In the genomic region with DNA sequence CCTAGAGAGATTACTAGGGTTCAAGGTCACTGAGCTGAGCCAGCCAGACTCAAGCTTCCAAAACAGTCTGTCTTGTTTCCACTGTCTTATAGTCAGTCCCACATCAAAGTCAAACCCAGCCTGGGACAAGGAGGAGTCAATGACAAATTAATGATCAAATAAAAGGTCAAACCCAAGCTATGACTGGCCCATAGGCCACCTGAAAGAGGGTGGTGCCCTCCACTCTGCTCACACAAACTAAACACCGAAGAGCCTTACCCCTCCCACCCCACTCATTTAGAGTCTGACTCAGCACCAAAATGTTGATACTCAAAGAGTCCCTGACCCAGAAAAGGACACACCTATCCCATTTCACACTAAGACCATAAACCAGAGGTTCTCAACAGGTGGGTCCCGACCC, we compare ENCODE assay signal across 10 mouse cellular contexts. TPM values are rescaled to one million over a fixed set of nuclear protein-coding genes. Genes with fewer than 3 reads are reported as not detected.
A peak's percentile ranks its signal among the peaks of the same experiment; 100 is the strongest.
DNase-seq lines count a peak whose midpoint lies in the region; ATAC-seq and TF ChIP-seq lines count a peak whose summit lies in the region.
"Had no signal": no experiment of that assay in that cellular context is flagged by ENCODE, and none has a peak within 500 bp of the region (broad histone marks: within the 10 kb centered on the region; RNA-seq: fewer than 3 reads in every experiment).

No protein-coding gene starts in this region.

- no peak for ATAC-seq in heart, embryonic 14.5 days (ENCODE audit: insufficient number of reproducible peaks, insufficient read depth, low FRiP score, low read depth)
- ATAC-seq in lung, postnatal 0 days = no peak
- ATAC-seq in liver, embryonic 14.5 days (ENCODE audit: insufficient read depth) = no peak
- ATAC-seq in stomach, embryonic 16.5 days (ENCODE audit: insufficient read depth, low FRiP score) = no peak

- no peak for TF ChIP-seq CTCF in lung, postnatal 0 days (IDR thresholded peaks at IDR 0.05)
- no peak for TF ChIP-seq CTCF in liver, embryonic 14.5 days (IDR thresholded peaks at IDR 0.05; ENCODE audit: low read depth)

- 86% methylated on average over 2 of the region's 2 CpGs for WGBS in heart, embryonic 14.5 days
- 70% methylated on average over 2 of the region's 2 CpGs for WGBS in lung, postnatal 0 days
- 45% methylated on average over 2 of the region's 2 CpGs for WGBS in liver, embryonic 14.5 days (ENCODE audit: insufficient replicate concordance)
- 64% methylated on average over 2 of the region's 2 CpGs for WGBS in stomach, embryonic 16.5 days

- no peak for TF ChIP-seq EP300 in lung, postnatal 0 days (IDR thresholded peaks at IDR 0.05)
- no peak for TF ChIP-seq EP300 in liver, embryonic 14.5 days (IDR thresholded peaks at IDR 0.05; ENCODE audit: low read depth)

- H3K9ac ChIP-seq in heart, embryonic 14.5 days (ENCODE audit: low read length) = no peak overlapping the region
- H3K9ac ChIP-seq in lung, postnatal 0 days (replicated peaks; ENCODE audit: low read depth) = no peak overlapping the region
- H3K9ac ChIP-seq in liver, embryonic 14.5 days (replicated peaks) = 0 out of 2 replicates have a peak overlapping the region, but pooled peaks have one; percentile 99
- H3K9ac ChIP-seq in stomach, embryonic 16.5 days (ENCODE audit: low read length) = no peak overlapping the region

- H3K36me3 ChIP-seq in heart, embryonic 14.5 days (ENCODE audit: control insufficient read depth, insufficient read depth, low read length) = peaks cover 34% of the 10 kb centered on the region
- H3K36me3 ChIP-seq in lung, postnatal 0 days (ENCODE audit: insufficient read depth, low read length) = 0 out of 2 replicates have a peak, but pooled peaks cover 9% of the 10 kb centered on the region
- H3K36me3 ChIP-seq in liver, embryonic 14.5 days (replicated peaks; ENCODE audit: control insufficient read depth, insufficient read depth, low read depth) = peaks cover 13% of the 10 kb centered on the region
- H3K36me3 ChIP-seq in stomach, embryonic 16.5 days (ENCODE audit: control insufficient read depth, insufficient read depth, low read length) = peaks cover 11% of the 10 kb centered on the region; the same call in 1 of the 2 replicates

- intact Hi-C loops in heart, postnatal 36 days (cut with DNase I) = no loop called here

- H3K4me1 ChIP-seq in heart, embryonic 14.5 days (ENCODE audit: control insufficient read depth in 2 of 2, insufficient read depth in 2 of 2, low read length in 2 of 2) = peaks cover 0 to 19% of the 10 kb centered on the region in 2 experiments; a peak in 2 of 4 replicates
- no peaks in the 10 kb centered on the region for H3K4me1 ChIP-seq in lung, postnatal 0 days (ENCODE audit: insufficient read depth, low read depth, low read length)
- H3K4me1 ChIP-seq in liver, embryonic 14.5 days (replicated peaks; ENCODE audit: control insufficient read depth in 2 of 2, insufficient read depth in 2 of 2, low read length in 1 of 2) = peaks cover 18 to 20% of the 10 kb centered on the region in 2 experiments
- peaks cover 13% of the 10 kb centered on the region for H3K4me1 ChIP-seq in stomach, embryonic 16.5 days (ENCODE audit: control insufficient read depth, insufficient read depth, low read length)

- peak overlapping the region; percentile 66 for H3K4me2 ChIP-seq in heart, embryonic 14.5 days (ENCODE audit: low read length)
- no peak overlapping the region for H3K4me2 ChIP-seq in lung, postnatal 0 days (replicated peaks; ENCODE audit: low read depth, low read length)
- peak overlapping the region; percentile 97 for H3K4me2 ChIP-seq in liver, embryonic 14.5 days (ENCODE audit: low read depth)
- H3K4me2 ChIP-seq in stomach, embryonic 16.5 days (ENCODE audit: low read depth, low read length) = peak overlapping the region; percentile 84

- no peaks in the 10 kb centered on the region for H3K27me3 ChIP-seq in heart, embryonic 14.5 days (ENCODE audit: control insufficient read depth, insufficient read depth, low read length)
- no peaks in the 10 kb centered on the region for H3K27me3 ChIP-seq in lung, postnatal 0 days (replicated peaks; ENCODE audit: insufficient read depth, low read length)
- no peaks in the 10 kb centered on the region for H3K27me3 ChIP-seq in liver, embryonic 14.5 days (ENCODE audit: control insufficient read depth, insufficient read depth, low read length)
- no peaks in the 10 kb centered on the region for H3K27me3 ChIP-seq in stomach, embryonic 16.5 days (ENCODE audit: control insufficient read depth, insufficient read depth, low read length)

- no peaks in the 10 kb centered on the region for H3K9me3 ChIP-seq in heart, embryonic 14.5 days (ENCODE audit: control insufficient read depth, low read length)
- no peaks in the 10 kb centered on the region for H3K9me3 ChIP-seq in lung, postnatal 0 days (ENCODE audit: low read length)
- no peaks in the 10 kb centered on the region for H3K9me3 ChIP-seq in liver, embryonic 14.5 days (ENCODE audit: control insufficient read depth, low read length)
- H3K9me3 ChIP-seq in stomach, embryonic 16.5 days (replicated peaks; ENCODE audit: control insufficient read depth, low read length) = no peaks in the 10 kb centered on the region
- H3K9me3 ChIP-seq: G1E had no signal

- no peak for DNase-seq in heart, postnatal 36 days
- DNase-seq in lung, postnatal 0 days (ENCODE audit: low spot score) = peak; percentile 27
- no peak for DNase-seq in lung, postnatal 4 days
- DNase-seq in liver, embryonic 14.5 days (ENCODE audit: low read depth in 3 of 3, low spot score in 3 of 3) = peak in 2 of 3 experiments; percentile 49 to 58
- DNase-seq in layer of hippocampus, postnatal 10 days (ENCODE audit: low spot score in 2 of 2) = no peak
- DNase-seq in spleen, postnatal 10 days (ENCODE audit: low spot score in 2 of 2) = no peak
- DNase-seq: cerebellum, postnatal 36 days had no signal

- no peak overlapping the region for H3K27ac ChIP-seq in heart, embryonic 14.5 days (replicated peaks in 1 of 2; ENCODE audit: control insufficient read depth in 1 of 2, insufficient read depth in 1 of 2, low read depth in 2 of 2, low read length in 2 of 2)
- H3K27ac ChIP-seq in lung, postnatal 0 days (ENCODE audit: low read length) = no peak overlapping the region
- H3K27ac ChIP-seq in liver, embryonic 14.5 days = peak overlapping the region; percentile 98
- H3K27ac ChIP-seq in stomach, embryonic 16.5 days (ENCODE audit: low read length) = peak overlapping the region; percentile 99; the same call in 1 of the 2 replicates

- no peak overlapping the region for H3K4me3 ChIP-seq in heart, embryonic 14.5 days (ENCODE audit: control insufficient read depth in 1 of 2, insufficient read depth in 1 of 2, low read depth in 1 of 2, low read length in 2 of 2)
- no peak overlapping the region for H3K4me3 ChIP-seq in lung, postnatal 0 days (ENCODE audit: low read depth, low read length)
- H3K4me3 ChIP-seq in liver, embryonic 14.5 days (ENCODE audit: insufficient read depth in 1 of 2, low read depth in 2 of 2, low read length in 2 of 2) = no peak overlapping the region
- H3K4me3 ChIP-seq in stomach, embryonic 16.5 days (replicated peaks; ENCODE audit: low read length) = no peak overlapping the region

RNA-seq across cellular contexts. Expression of gene Dnase1l2, which starts 10.5 kb away (rescaled TPM):
- polyA plus RNA-seq in heart, embryonic 14.5 days (2014; fragmentation: Nextera tagmentation; extraction: Ambion mirVana) = 1.5 and 2.4 TPM in 2 replicates
- total RNA-seq in heart, postnatal 36 days (2021) = 1 to 10 TPM; 1.1 to 1.4 TPM
- polyA plus RNA-seq in lung, postnatal 0 days (2015; fragmentation: Nextera tagmentation; extraction: Ambion mirVana) = 1.1 and 1.4 TPM in 2 replicates
- 2.1 and 2.3 TPM in 2 replicates for polyA plus RNA-seq in liver, embryonic 14.5 days (2012; rRNA removed)
- polyA plus RNA-seq in liver, embryonic 14.5 days (2014; fragmentation: Nextera tagmentation; extraction: Ambion mirVana) = 0.14 and 0.46 TPM in 2 replicates
- polyA plus RNA-seq in stomach, embryonic 16.5 days (2015; fragmentation: Nextera tagmentation; extraction: Ambion mirVana) = 9.2 and 19.9 TPM in 2 replicates
- total RNA-seq in layer of hippocampus, postnatal 10 days (2021) = 1 to 10 TPM; 6.9 to 7.5 TPM

RNA-seq across cellular contexts. Expression of gene E4f1, which starts 16.7 kb away (rescaled TPM):
- polyA plus RNA-seq in heart, embryonic 14.5 days (2014; fragmentation: Nextera tagmentation; extraction: Ambion mirVana) = 16.0 and 17.6 TPM in 2 replicates
- 10 to 100 TPM; 11.0 to 12.4 TPM for total RNA-seq in heart, postnatal 36 days (2021)
- 15.7 and 17.5 TPM in 2 replicates for polyA plus RNA-seq in lung, postnatal 0 days (2015; fragmentation: Nextera tagmentation; extraction: Ambion mirVana)
- 17.1 and 19.9 TPM in 2 replicates for polyA plus RNA-seq in liver, embryonic 14.5 days (2012; rRNA removed)
- polyA plus RNA-seq in liver, embryonic 14.5 days (2014; fragmentation: Nextera tagmentation; extraction: Ambion mirVana) = 4.5 and 5.0 TPM in 2 replicates
- 29.4 and 35.0 TPM in 2 replicates for polyA plus RNA-seq in stomach, embryonic 16.5 days (2015; fragmentation: Nextera tagmentation; extraction: Ambion mirVana)
- 10 to 100 TPM; 30.0 to 33.3 TPM for total RNA-seq in layer of hippocampus, postnatal 10 days (2021)

RNA-seq across cellular contexts. Expression of gene Pgp, which starts 16.8 kb away (rescaled TPM):
- 65.7 and 66.6 TPM in 2 replicates for polyA plus RNA-seq in heart, embryonic 14.5 days (2014; fragmentation: Nextera tagmentation; extraction: Ambion mirVana)
- total RNA-seq in heart, postnatal 36 days (2021) = 10 to 100 TPM; 39.1 to 41.9 TPM
- polyA plus RNA-seq in lung, postnatal 0 days (2015; fragmentation: Nextera tagmentation; extraction: Ambion mirVana) = 40.4 and 42.5 TPM in 2 replicates
- 37.9 and 38.2 TPM in 2 replicates for polyA plus RNA-seq in liver, embryonic 14.5 days (2012; rRNA removed)
- polyA plus RNA-seq in liver, embryonic 14.5 days (2014; fragmentation: Nextera tagmentation; extraction: Ambion mirVana) = 70.4 and 76.7 TPM in 2 replicates
- polyA plus RNA-seq in stomach, embryonic 16.5 days (2015; fragmentation: Nextera tagmentation; extraction: Ambion mirVana) = 49.6 and 54.5 TPM in 2 replicates
- total RNA-seq in layer of hippocampus, postnatal 10 days (2021) = 10 to 100 TPM; 64.7 to 67.9 TPM

RNA-seq across cellular contexts. Expression of gene Bricd5, which starts 20.3 kb away (rescaled TPM):
- polyA plus RNA-seq in heart, embryonic 14.5 days (2014; fragmentation: Nextera tagmentation; extraction: Ambion mirVana) = not detected in 2 replicates
- total RNA-seq in heart, postnatal 36 days (2021) = not detected
- polyA plus RNA-seq in lung, postnatal 0 days (2015; fragmentation: Nextera tagmentation; extraction: Ambion mirVana) = not detected in 2 replicates
- polyA plus RNA-seq in liver, embryonic 14.5 days (2012; rRNA removed) = 0.29 and 0.30 TPM in 2 replicates
- polyA plus RNA-seq in liver, embryonic 14.5 days (2014; fragmentation: Nextera tagmentation; extraction: Ambion mirVana) = 0.23 TPM in 1 of 2 replicates, not detected in the other
- 0.36 and 0.46 TPM in 2 replicates for polyA plus RNA-seq in stomach, embryonic 16.5 days (2015; fragmentation: Nextera tagmentation; extraction: Ambion mirVana)
- total RNA-seq in layer of hippocampus, postnatal 10 days (2021) = 1 to 10 TPM in 1 of 2 experiments, under 1 TPM in 1; 0.87 to 1.8 TPM

RNA-seq across cellular contexts. Expression of gene Mlst8, which starts 25.5 kb away (rescaled TPM):
- 15.2 and 17.5 TPM in 2 replicates for polyA plus RNA-seq in heart, embryonic 14.5 days (2014; fragmentation: Nextera tagmentation; extraction: Ambion mirVana)
- total RNA-seq in heart, postnatal 36 days (2021) = 1 to 10 TPM; 8.1 to 9.0 TPM
- 13.0 and 14.4 TPM in 2 replicates for polyA plus RNA-seq in lung, postnatal 0 days (2015; fragmentation: Nextera tagmentation; extraction: Ambion mirVana)
- polyA plus RNA-seq in liver, embryonic 14.5 days (2012; rRNA removed) = 13.5 and 18.5 TPM in 2 replicates
- 9.6 and 11.2 TPM in 2 replicates for polyA plus RNA-seq in liver, embryonic 14.5 days (2014; fragmentation: Nextera tagmentation; extraction: Ambion mirVana)
- 29.0 and 33.6 TPM in 2 replicates for polyA plus RNA-seq in stomach, embryonic 16.5 days (2015; fragmentation: Nextera tagmentation; extraction: Ambion mirVana)
- total RNA-seq in layer of hippocampus, postnatal 10 days (2021) = 10 to 100 TPM; 29.1 to 30.8 TPM

Comparison
In these comparisons a context has a peak if more than half of its experiments do, and no peak if none do; other contexts are left out.
1. DNase-seq: peak in lung, postnatal 0 days (single experiment) and liver, embryonic 14.5 days (2 of 3); none in heart, postnatal 36 days (0 of 2), lung, postnatal 4 days (0 of 2), layer of hippocampus, postnatal 10 days (0 of 2) and spleen, postnatal 10 days (0 of 2).
2. H3K27ac ChIP-seq: peak in liver, embryonic 14.5 days (single experiment) and stomach, embryonic 16.5 days (single experiment); none in heart, embryonic 14.5 days (0 of 2) and lung, postnatal 0 days (single experiment).